Mouse (Mus musculus) MEL (cell line): ENCODE data around the gene Nacc2. TPM values are rescaled to one million over a fixed set of nuclear protein-coding genes. Genes with fewer than 3 reads are reported as not detected.
A peak's percentile ranks its signal among the peaks of the same experiment; 100 is the strongest.

Experiments
- DNase-seq: peaks from one replicate; pipeline ENCODE4 v3.0.0; 2011; ENCODE audit warnings: low read depth, low spot score
- H3K27ac ChIP-seq: 2 replicates; pipeline ENCODE4 v1.5.1; 2012; ENCODE audit warnings: low read depth, mild to moderate bottlenecking, control low read depth, low read length, moderate library complexity; ENCODE audit not compliant: control insufficient read depth
- H3K27me3 ChIP-seq, 2 experiments: fragments of 150-350 bp in 1 of 2; sonication (generic) in 1 of 2; 2 replicates each; pipeline ENCODE4 v1.6.1; 2012; ENCODE audit warnings: low read length in 2 of 2, mild to moderate bottlenecking in 2 of 2, improper control_type of control experiment in 1 of 2, moderate library complexity in 1 of 2; ENCODE audit not compliant: insufficient read depth in 2 of 2, control insufficient read depth in 1 of 2
- H3K36me3 ChIP-seq, 2 experiments: 2 replicates each; pipeline ENCODE4 v1.6.1; 2012 to 2014; ENCODE audit warnings: low read length in 2 of 2, improper control_type of control experiment in 1 of 2, inconsistent platforms in 1 of 2, mild to moderate bottlenecking in 1 of 2; ENCODE audit not compliant: insufficient read depth in 2 of 2, control insufficient read depth in 1 of 2
- H3K4me1 ChIP-seq, 2 experiments: fragments of 150-350 bp in 1 of 2; sonication (generic) in 1 of 2; 2 replicates each; pipeline ENCODE4 v1.6.1; 2012; ENCODE audit warnings: low read length in 2 of 2, improper control_type of control experiment in 1 of 2, mild to moderate bottlenecking in 1 of 2; ENCODE audit not compliant: insufficient read depth in 2 of 2, control insufficient read depth in 1 of 2
- H3K4me3 ChIP-seq, 2 experiments: fragments of 150-350 bp in 1 of 2; sonication (generic) in 1 of 2; 2 replicates each; pipeline ENCODE4 v1.5.1; 2012; ENCODE audit warnings: low read depth in 2 of 2, low read length in 2 of 2, mild to moderate bottlenecking in 2 of 2, moderate library complexity in 2 of 2, control low read depth in 1 of 2, improper control_type of control experiment in 1 of 2; ENCODE audit not compliant: control insufficient read depth in 1 of 2, insufficient read depth in 1 of 2
- H3K79me2 ChIP-seq: 2 replicates; pipeline ENCODE4 v1.6.1; 2012; ENCODE audit warnings: mild to moderate bottlenecking, low read length, moderate library complexity; ENCODE audit not compliant: control insufficient read depth, poor library complexity, insufficient read depth
- H3K9ac ChIP-seq: 2 replicates; pipeline ENCODE4 v1.6.1; 2012; ENCODE audit warnings: low read depth, mild to moderate bottlenecking, control low read depth, low read length, moderate library complexity; ENCODE audit not compliant: control insufficient read depth, poor library complexity, severe bottlenecking
- H3K9me3 ChIP-seq: fragments of 150-350 bp; sonication (generic); replicated peaks from 2 replicates; pipeline ENCODE4 v1.6.1; 2012; ENCODE audit warnings: mild to moderate bottlenecking, low read length, improper control_type of control experiment, moderate library complexity; ENCODE audit not compliant: insufficient read depth
- BHLHE40 ChIP-seq: IDR thresholded peaks from 2 replicates; pipeline ENCODE4 v1.6.1; 2012; ENCODE audit warnings: low read depth, mild to moderate bottlenecking, inconsistent platforms, low read length, improper control_type of control experiment, borderline replicate concordance
- CHD2 ChIP-seq: IDR thresholded peaks from 2 replicates; pipeline ENCODE4 v1.6.1; 2011; ENCODE audit warnings: low read length, improper control_type of control experiment
- CTCF ChIP-seq, 3 experiments: IDR thresholded peaks in 2 of 3; conservative IDR thresholded peaks in 1 of 3; 2 replicates each; pipeline ENCODE4 v1.5.1; 2011 to 2012; ENCODE audit warnings: low read length in 3 of 3, low read depth in 2 of 3, mild to moderate bottlenecking in 2 of 3, improper control_type of control experiment in 1 of 3, inconsistent platforms in 1 of 3, mixed read lengths in 1 of 3, moderate library complexity in 1 of 3; ENCODE audit not compliant: control insufficient read depth in 1 of 3, insufficient read depth in 1 of 3, poor library complexity in 1 of 3, severe bottlenecking in 1 of 3
- E2F4 ChIP-seq: IDR thresholded peaks from 2 replicates; pipeline ENCODE4 v1.6.1; 2011; ENCODE audit warnings: low read depth, low read length, improper control_type of control experiment, borderline replicate concordance
- ELF1 ChIP-seq: IDR thresholded peaks from 2 replicates; pipeline ENCODE4 v1.6.1; 2014; ENCODE audit warnings: low read depth, mild to moderate bottlenecking, inconsistent platforms, low read length, improper control_type of control experiment, moderate library complexity
- EP300 ChIP-seq, 2 experiments: IDR thresholded peaks; 2 replicates each; pipeline ENCODE4 v1.6.1; 2011; ENCODE audit warnings: improper control_type of control experiment in 2 of 2, low read length in 2 of 2, low read depth in 1 of 2, mild to moderate bottlenecking in 1 of 2
- ETS1 ChIP-seq: IDR thresholded peaks from 2 replicates; pipeline ENCODE4 v1.6.1; 2012; ENCODE audit warnings: low read depth, mild to moderate bottlenecking, inconsistent platforms, low read length, improper control_type of control experiment, moderate library complexity
- GABPA ChIP-seq: IDR thresholded peaks from 2 replicates; pipeline ENCODE4 v1.6.1; 2012; ENCODE audit warnings: low read depth, mild to moderate bottlenecking, inconsistent platforms, low read length, improper control_type of control experiment, moderate library complexity
- MAFK ChIP-seq: IDR thresholded peaks from 2 replicates; pipeline ENCODE4 v1.6.1; 2011; ENCODE audit warnings: low read depth, mild to moderate bottlenecking, low read length, improper control_type of control experiment, borderline replicate concordance
- MAX ChIP-seq: IDR thresholded peaks from 2 replicates; pipeline ENCODE4 v1.6.1; 2011; ENCODE audit warnings: low read length, improper control_type of control experiment
- MAZ ChIP-seq: IDR thresholded peaks from 2 replicates; pipeline ENCODE4 v1.6.1; 2012; ENCODE audit warnings: low read depth, mild to moderate bottlenecking, inconsistent platforms, low read length, improper control_type of control experiment
- MEF2A ChIP-seq: IDR thresholded peaks from 2 replicates; pipeline ENCODE4 v1.6.1; 2014; ENCODE audit warnings: low read depth, mild to moderate bottlenecking, inconsistent platforms, low read length, improper control_type of control experiment; ENCODE audit not compliant: poor library complexity, insufficient replicate concordance, severe bottlenecking; ENCODE audit errors: extremely low read depth
- MXI1 ChIP-seq: IDR thresholded peaks from 2 replicates; pipeline ENCODE4 v1.6.1; 2011; ENCODE audit warnings: mild to moderate bottlenecking, low read depth, low read length, improper control_type of control experiment
- NELFE ChIP-seq: IDR thresholded peaks from 2 replicates; pipeline ENCODE4 v1.6.1; 2011; ENCODE audit warnings: low read depth, low read length, improper control_type of control experiment
- RAD21 ChIP-seq: IDR thresholded peaks from 2 replicates; pipeline ENCODE4 v1.6.1; 2011; ENCODE audit warnings: mild to moderate bottlenecking, low read depth, low read length, improper control_type of control experiment
- SIN3A ChIP-seq: IDR thresholded peaks from 2 replicates; pipeline ENCODE4 v1.6.1; 2012; ENCODE audit warnings: low read length, improper control_type of control experiment, inconsistent platforms
- TBP ChIP-seq: IDR thresholded peaks from 2 replicates; pipeline ENCODE4 v1.8.0; 2011; ENCODE audit warnings: low read depth, low read length, improper control_type of control experiment
- TCF12 ChIP-seq: IDR thresholded peaks from 2 replicates; pipeline ENCODE4 v1.6.1; 2014; ENCODE audit warnings: low read depth, mild to moderate bottlenecking, inconsistent platforms, low read length, improper control_type of control experiment, moderate library complexity
- UBTF ChIP-seq: IDR thresholded peaks from 2 replicates; pipeline ENCODE4 v1.6.1; 2012; ENCODE audit warnings: low read depth, mild to moderate bottlenecking, inconsistent platforms, low read length, improper control_type of control experiment, moderate library complexity, borderline replicate concordance; ENCODE audit not compliant: insufficient read depth
- USF1 ChIP-seq: IDR thresholded peaks from 2 replicates; pipeline ENCODE4 v1.6.1; 2014; ENCODE audit warnings: low read depth, mild to moderate bottlenecking, inconsistent platforms, low read length, improper control_type of control experiment, moderate library complexity
- ZC3H11A ChIP-seq: IDR thresholded peaks from 2 replicates; pipeline ENCODE4 v1.6.1; 2012; ENCODE audit warnings: low read depth, mild to moderate bottlenecking, inconsistent platforms, low read length, improper control_type of control experiment
- ZKSCAN1 ChIP-seq: IDR thresholded peaks from 2 replicates; pipeline ENCODE4 v1.6.1; 2012; ENCODE audit warnings: low read depth, mild to moderate bottlenecking, inconsistent platforms, low read length, improper control_type of control experiment, moderate library complexity
- ZMIZ1 ChIP-seq: IDR thresholded peaks from 2 replicates; pipeline ENCODE4 v1.6.1; 2012; ENCODE audit warnings: low read depth, mild to moderate bottlenecking, inconsistent platforms, low read length, improper control_type of control experiment, moderate library complexity
- ZNF384 ChIP-seq: IDR thresholded peaks from 2 replicates; pipeline ENCODE4 v1.6.1; 2012; ENCODE audit warnings: low read depth, mild to moderate bottlenecking, inconsistent platforms, low read length, improper control_type of control experiment
- polyA plus RNA-seq, 2 experiments: library from polyadenylated mRNA; stranded (reverse) in 1 of 2; unstranded in 1 of 2; fragments of >175 nt in 1 of 2; fragments of >200 nt in 1 of 2; gene quantifications; 2 replicates each; pipeline versions ENCODE4 v1.2.1 to v1.2.4; 2012; ENCODE audit warnings: low replicate concordance in 2 of 2, low read depth in 1 of 2; ENCODE audit not compliant: insufficient read length in 2 of 2, insufficient read depth in 1 of 2, missing spikeins in 1 of 2
- total RNA-seq: library from RNA; depleted of rRNA; stranded (reverse); fragments of 300-350 nt; gene quantifications from 2 replicates; pipeline ENCODE4 v1.2.3, GENCODE M21; 2012; rRNA removed

Gene Nacc2
- total RNA-seq: 0.03 and 0.19 TPM in 2 replicates
- 1 to 10 TPM in 1 of 2 experiments, not detected in 1; 1.7 TPM for polyA plus RNA-seq

DNA sequence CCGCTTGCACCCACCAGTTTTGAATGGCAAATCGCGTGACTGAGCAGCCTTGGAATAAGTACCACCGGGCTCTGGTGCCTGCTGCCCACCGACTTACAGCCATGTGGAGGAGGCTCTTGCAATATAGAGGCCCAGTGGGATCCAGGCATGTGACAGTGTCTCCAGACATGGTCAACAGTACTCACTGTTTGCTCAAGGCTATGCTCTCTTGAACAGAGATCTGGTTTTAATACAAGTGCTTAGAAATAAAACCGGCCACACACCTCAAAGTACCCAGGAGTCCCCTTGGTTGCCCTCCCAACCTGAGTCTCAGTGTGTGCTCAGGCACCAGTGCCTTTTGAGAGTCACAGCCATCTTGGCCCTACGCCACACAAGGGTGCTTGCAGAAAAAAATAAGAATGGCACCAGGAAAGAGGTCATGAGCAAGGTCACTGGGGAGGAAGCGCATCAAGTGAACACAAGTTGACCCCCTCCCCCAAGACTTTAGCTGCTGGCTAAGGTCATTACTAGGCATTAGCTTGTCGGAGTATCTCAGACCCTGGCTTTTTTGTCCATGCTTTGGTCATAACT lies at the start of gene Nacc2:
Nacc2 (minus strand) TSS at position 142 of the 570 bp plus-strand sequence.
- Histone ChIP-seq H3K4me1 (no peaks in the 10 kb centered on the region), H3K4me3 (peak within 1 kb of the TSS in 1 of 2 experiments; percentile 27; a peak in 2 of 4 replicates), H3K27me3 (peaks cover 0 to 10% of the 10 kb centered on the region in 2 experiments; a peak in 3 of 4 replicates), H3K36me3 (no peaks in the 10 kb centered on the region), H3K9ac (peak within 1 kb of the TSS; percentile 25; the same call in 1 of the 2 replicates), H3K9me3 (no peaks in the 10 kb centered on the region), H3K27ac (no peak within 1 kb of the TSS), H3K79me2 (no peaks in the 10 kb centered on the region)
- TF ChIP-seq E2F4 (no peak), UBTF (no peak), SIN3A (no peak), TCF12 (no peak), NELFE (no peak)
- DNase-seq: peak; percentile 8

DNA sequence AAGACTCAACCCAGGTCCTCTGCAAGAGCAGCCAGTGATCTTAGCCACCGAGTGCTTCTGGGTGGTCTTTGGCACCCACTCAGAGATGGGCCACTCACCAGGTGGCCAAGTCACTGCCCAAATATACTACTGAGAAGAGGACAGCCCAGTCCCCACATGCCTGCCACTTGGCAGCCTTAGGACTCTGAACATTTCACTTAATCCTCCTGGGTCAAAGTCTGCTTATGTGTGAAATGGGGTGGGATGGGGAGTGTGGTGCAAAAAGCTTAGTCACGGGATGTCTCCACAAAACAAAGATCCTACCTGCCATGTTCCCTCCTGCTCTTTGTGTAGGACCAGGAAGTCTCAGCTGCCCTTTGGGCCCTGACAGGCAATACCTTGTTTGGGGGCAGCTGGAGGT lies 49.1 kb upstream of the Nacc2 start:
- no peaks in the 10 kb centered on the region; a peak in 1 of 4 replicates for H3K27me3 ChIP-seq

DNA sequence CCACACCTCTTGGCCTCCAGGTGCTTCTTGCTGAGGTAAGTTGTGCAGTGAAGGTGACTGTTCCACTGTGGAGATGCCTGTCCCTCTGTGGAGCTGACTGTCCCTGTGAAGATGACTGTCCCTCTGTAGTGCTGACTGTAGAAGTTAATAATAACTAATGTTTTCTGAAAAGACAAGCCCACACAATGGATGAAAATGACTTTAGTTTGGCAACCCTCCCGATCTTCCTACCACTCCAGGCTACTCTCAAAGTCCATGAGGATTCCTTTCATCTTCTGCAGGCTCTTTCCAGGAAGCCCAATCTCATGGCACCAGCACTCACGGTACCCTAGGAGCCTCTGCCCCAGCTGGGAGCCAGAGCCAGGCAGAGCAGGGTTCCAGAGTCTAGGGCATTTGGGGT lies 47.4 kb upstream of the Nacc2 start:
- H3K79me2 ChIP-seq: no peaks in the 10 kb centered on the region
- TF ChIP-seq EP300 (IDR thresholded peaks at IDR 0.05; ENCODE audit: low read depth in 1 of 2, low read length in 2 of 2) (no peak), RAD21 (no peak), GABPA (no peak), NELFE (no peak), BHLHE40 (no peak), TBP (no peak), ZKSCAN1 (no peak), ZNF384 (no peak), CTCF (IDR thresholded peaks at IDR 0.05 in 2 of 3, conservative IDR thresholded peaks at IDR 0.05 in 1 of 3; ENCODE audit: control insufficient read depth in 1 of 3, insufficient read depth in 1 of 3, low read depth in 2 of 3, low read length in 3 of 3, poor library complexity in 1 of 3, severe bottlenecking in 1 of 3) (no peak), MEF2A (no peak), ZMIZ1 (no peak), SIN3A (no peak)
- TF ChIP-seq, all 39 proteins: peak for 0
- Histone ChIP-seq H3K36me3 (no peaks in the 10 kb centered on the region), H3K27me3 (no peaks in the 10 kb centered on the region; a peak in 1 of 4 replicates), H3K9me3 (no peaks in the 10 kb centered on the region), H3K27ac (no peak overlapping the region), H3K4me3 (no peak overlapping the region), H3K4me1 (no peaks in the 10 kb centered on the region), H3K9ac (no peak overlapping the region)
- DNase-seq: no peak

More for the DNA sequence above, 49.1 kb upstream of the Nacc2 start:
- Histone ChIP-seq H3K36me3 (no peaks in the 10 kb centered on the region), H3K79me2 (no peaks in the 10 kb centered on the region), H3K4me3 (no peak overlapping the region), H3K9ac (no peak overlapping the region), H3K9me3 (no peaks in the 10 kb centered on the region), H3K27ac (no peak overlapping the region), H3K4me1 (no peaks in the 10 kb centered on the region)
- TF ChIP-seq ELF1 (no peak), MAFK (no peak), MAZ (no peak), ZKSCAN1 (no peak), CHD2 (no peak), ETS1 (no peak), MXI1 (no peak), TCF12 (no peak), EP300 (IDR thresholded peaks at IDR 0.05; ENCODE audit: low read depth in 1 of 2, low read length in 2 of 2) (no peak), MAX (no peak), SIN3A (no peak), ZC3H11A (no peak), UBTF (no peak), USF1 (no peak)
- no peak for DNase-seq
